Mouse (Mus musculus) kidney, postnatal 0 days (tissue): ENCODE results near the gene Adam17. TPM values are rescaled to one million over a fixed set of nuclear protein-coding genes. Genes with fewer than 3 reads are reported as not detected.

Experiments
- ATAC-seq: fragments of 200-750 bp; cut with Nextera tagmentation; replicated peaks from 2 replicates; pipeline ENCODE4 v1.8.0; 2017; ENCODE audit warnings: low read depth, moderate number of reproducible peaks, moderate TSS enrichment, moderate library complexity; ENCODE audit not compliant: low FRiP score
- DNase-seq: peaks from one replicate; pipeline ENCODE4 v3.0.0-alpha.2; 2016; ENCODE audit warnings: low spot score
- H3K27ac ChIP-seq: fragments of 300-500 bp; sonication (generic); 2 replicates; pipeline ENCODE4 v1.5.1; 2014; ENCODE audit warnings: mild to moderate bottlenecking
- H3K27me3 ChIP-seq: fragments of 300-500 bp; sonication (generic); 2 replicates; pipeline ENCODE4 v1.6.1; 2014; ENCODE audit warnings: low read length, mixed read lengths; ENCODE audit not compliant: insufficient read depth
- H3K36me3 ChIP-seq: fragments of 300-500 bp; sonication (generic); 2 replicates; pipeline ENCODE4 v1.6.1; 2014; ENCODE audit warnings: low read length, mixed read lengths; ENCODE audit not compliant: insufficient read depth
- H3K4me1 ChIP-seq: fragments of 300-500 bp; sonication (generic); replicated peaks from 2 replicates; pipeline ENCODE4 v1.6.1; 2014; ENCODE audit warnings: antibody characterized with exemption, low read length, mixed read lengths; ENCODE audit not compliant: insufficient read depth
- H3K4me2 ChIP-seq: fragments of 300-500 bp; sonication (generic); 2 replicates; pipeline ENCODE4 v1.6.1; 2014; ENCODE audit warnings: mild to moderate bottlenecking, low read length, moderate library complexity, mixed read lengths
- H3K4me3 ChIP-seq: fragments of 300-500 bp; sonication (generic); replicated peaks from 2 replicates; pipeline ENCODE4 v1.5.1; 2014; ENCODE audit warnings: low read depth, low read length
- H3K9ac ChIP-seq: fragments of 300-500 bp; sonication (generic); 2 replicates; pipeline ENCODE4 v1.6.1; 2014; ENCODE audit warnings: low read depth, low read length
- H3K9me3 ChIP-seq: fragments of 300-500 bp; sonication (generic); replicated peaks from 2 replicates; pipeline ENCODE4 v1.6.1; 2016; ENCODE audit warnings: low read length, inconsistent platforms, mixed read lengths
- CTCF ChIP-seq: IDR thresholded peaks from 2 replicates; pipeline ENCODE4 v1.5.1; 2016; ENCODE audit warnings: antibody characterized with exemption, low read depth, mild to moderate bottlenecking, moderate library complexity
- WGBS: fragments of 180-500 bp; shearing (Covaris S2); extraction: QIAGEN DNeasy Blood & Tissue Kit; methylation state at CpG from one replicate; pipeline ENCODE4 v1.1.7; 2014; 5-methylcytosine and 5-hydroxymethylcytosine counted together
- polyA plus RNA-seq: library from polyadenylated mRNA; unstranded; fragments of >200 nt; fragmentation: Nextera tagmentation; extraction: Ambion mirVana; gene quantifications from 2 replicates; pipeline ENCODE4 v1.2.1, GENCODE M21; 2015

The Adam17 gene
- polyA plus RNA-seq, 1 experiment from 2014 or later, result 34.6 TPM

GRCm38 (mm10) chr12:21325266-21325665, 48.2 kb downstream of the Adam17 start:
- ATAC-seq (no peak), DNase-seq (no peak)
- Histone ChIP-seq H3K36me3 (peaks cover 61% of the 10 kb centered on the region), H3K4me3 (no peak overlapping the region), H3K9me3 (no peaks in the 10 kb centered on the region), H3K9ac (no peak overlapping the region), H3K4me2 (no peak overlapping the region), H3K27me3 (no peaks in the 10 kb centered on the region), H3K27ac (no peak overlapping the region), H3K4me1 (no peaks in the 10 kb centered on the region)
- TF ChIP-seq CTCF, result no peak
- WGBS, result 94% methylated on average over 8 of the region's 8 CpGs

- Histone ChIP-seq H3K4me1 (no peaks in the 10 kb centered on the region), H3K27ac (no peak overlapping the region), H3K27me3 (no peaks in the 10 kb centered on the region), H3K9me3 (no peaks in the 10 kb centered on the region), H3K4me3 (no peak overlapping the region), H3K9ac (no peak overlapping the region), H3K4me2 (no peak overlapping the region), H3K36me3 (peaks cover 52% of the 10 kb centered on the region)
- WGBS, result 77% methylated on average over 5 of the region's 5 CpGs
- TF ChIP-seq CTCF, result no peak
- DNase-seq (no peak), ATAC-seq (no peak)
Observed at GRCm38 (mm10) chr12:21324101-21324500, 49.3 kb downstream of the Adam17 start.

GRCm38 (mm10) chr12:21322856-21323255, 50.6 kb downstream of the Adam17 start:
- Histone ChIP-seq H3K27me3 (no peaks in the 10 kb centered on the region), H3K36me3 (peaks cover 47% of the 10 kb centered on the region), H3K9ac (no peak overlapping the region), H3K4me1 (no peaks in the 10 kb centered on the region), H3K9me3 (no peaks in the 10 kb centered on the region), H3K27ac (no peak overlapping the region), H3K4me2 (no peak overlapping the region), H3K4me3 (no peak overlapping the region)
- TF ChIP-seq CTCF, result no peak
- WGBS, result 83% methylated on average over 9 of the region's 9 CpGs
- DNase-seq (no peak), ATAC-seq (no peak)

GRCm38 (mm10) chr12:21322296-21322695, 51.1 kb downstream of the Adam17 start:
- no peak overlapping the region for H3K9ac ChIP-seq
- no peak overlapping the region for H3K4me2 ChIP-seq
- H3K27me3 ChIP-seq, result no peaks in the 10 kb centered on the region
- no peak for TF ChIP-seq CTCF
- no peak overlapping the region for H3K4me3 ChIP-seq
- DNase-seq (no peak), ATAC-seq (no peak)
- no peaks in the 10 kb centered on the region for H3K4me1 ChIP-seq
- H3K27ac ChIP-seq, result no peak overlapping the region
- peaks cover 43% of the 10 kb centered on the region for H3K36me3 ChIP-seq
- H3K9me3 ChIP-seq, result no peaks in the 10 kb centered on the region
- 85% methylated on average over 4 of the region's 4 CpGs for WGBS

- no peak for TF ChIP-seq CTCF
- H3K9ac ChIP-seq, result no peak overlapping the region
- peaks cover 33% of the 10 kb centered on the region for H3K36me3 ChIP-seq
- H3K4me2 ChIP-seq, result no peak overlapping the region
- H3K27ac ChIP-seq, result peak overlapping the region; percentile 31; the same call in 1 of the 2 replicates
- DNase-seq (no peak), ATAC-seq (no peak)
- no peaks in the 10 kb centered on the region for H3K27me3 ChIP-seq
- no peaks in the 10 kb centered on the region for H3K9me3 ChIP-seq
- no peak overlapping the region for H3K4me3 ChIP-seq
- WGBS, result 81% methylated on average over 9 of the region's 9 CpGs
- H3K4me1 ChIP-seq, result no peaks in the 10 kb centered on the region
Observed at GRCm38 (mm10) chr12:21321170-21321569, 52.3 kb downstream of the Adam17 start.

- ATAC-seq (no peak), DNase-seq (no peak)
- 83% methylated on average over 4 of the region's 4 CpGs for WGBS
- H3K9me3 ChIP-seq, result no peaks in the 10 kb centered on the region
- no peak for TF ChIP-seq CTCF
- no peak overlapping the region for H3K4me3 ChIP-seq
- 0 out of 2 replicates have a peak overlapping the region, but pooled peaks have one; percentile 31 for H3K27ac ChIP-seq
- H3K36me3 ChIP-seq, result peaks cover 27% of the 10 kb centered on the region
- H3K9ac ChIP-seq, result no peak overlapping the region
- H3K4me2 ChIP-seq, result no peak overlapping the region
- H3K4me1 ChIP-seq, result no peaks in the 10 kb centered on the region
- no peaks in the 10 kb centered on the region for H3K27me3 ChIP-seq
Observed at GRCm38 (mm10) chr12:21320317-21320716, 53.1 kb downstream of the Adam17 start.
